Mouse (Mus musculus) small intestine, adult 2 months (tissue): ENCODE results near the gene Tmsb4x. TPM values are rescaled to one million over a fixed set of nuclear protein-coding genes. Genes with fewer than 3 reads are reported as not detected.

Source experiments
- H3K27ac ChIP-seq: fragments of 200-500 bp; 2 replicates; pipeline ENCODE4 v1.5.1; 2012; ENCODE audit warnings: low read depth, low read length, control low read depth, inconsistent platforms; ENCODE audit not compliant: insufficient read depth
- H3K27me3 ChIP-seq: fragments of 200-500 bp; 2 replicates; pipeline ENCODE4 v1.6.1; 2012; ENCODE audit warnings: mild to moderate bottlenecking, moderate library complexity, low read length, inconsistent platforms; ENCODE audit not compliant: control insufficient read depth, insufficient read depth
- H3K36me3 ChIP-seq: fragments of 200-500 bp; 2 replicates; pipeline ENCODE4 v1.6.1; 2012; ENCODE audit warnings: mild to moderate bottlenecking, low read length, control low read depth, inconsistent platforms; ENCODE audit not compliant: control insufficient read depth, insufficient read depth
- H3K4me1 ChIP-seq: fragments of 200-500 bp; 2 replicates; pipeline ENCODE4 v1.6.1; 2012; ENCODE audit warnings: low read length, inconsistent platforms, mixed read lengths; ENCODE audit not compliant: control insufficient read depth, insufficient read depth, insufficient read length
- H3K4me3 ChIP-seq: fragments of 200-500 bp; 2 replicates; pipeline ENCODE4 v1.5.1; 2012; ENCODE audit warnings: low read depth, mild to moderate bottlenecking, control low read depth, inconsistent platforms, low read length, moderate library complexity
- CTCF ChIP-seq: fragments of 200-500 bp; IDR thresholded peaks from 2 replicates; pipeline ENCODE4 v1.5.1; 2012; ENCODE audit warnings: low read depth, mild to moderate bottlenecking, control low read depth, inconsistent platforms, low read length, moderate library complexity, mixed read lengths; ENCODE audit not compliant: insufficient replicate concordance, insufficient read length; ENCODE audit errors: extremely low read depth
- POLR2A ChIP-seq: fragments of 200-500 bp; IDR thresholded peaks from 2 replicates; pipeline ENCODE4 v1.6.1; 2012; ENCODE audit warnings: low read depth, mild to moderate bottlenecking, control low read depth, inconsistent platforms, low read length, moderate library complexity
- WGBS: fragments of 180-500 bp; shearing (Covaris S2); methylation state at CpG from one replicate; pipeline ENCODE4 v1.1.7; 2018; 5-methylcytosine and 5-hydroxymethylcytosine counted together
- polyA plus RNA-seq: library from polyadenylated mRNA; depleted of rRNA; stranded (reverse); fragments of >200 nt; gene quantifications from 2 replicates; pipeline ENCODE4 v1.2.3, GENCODE M21; 2012

Gene Tmsb4x
- polyA plus RNA-seq, 1 experiment, result 57.7 TPM

- no peak for TF ChIP-seq CTCF
- TF ChIP-seq POLR2A, result no peak
- no peaks in the 10 kb centered on the region for H3K36me3 ChIP-seq
- H3K27ac ChIP-seq, result no peak overlapping the region
- H3K27me3 ChIP-seq, result no peaks in the 10 kb centered on the region
- no peaks in the 10 kb centered on the region for H3K4me1 ChIP-seq
- 76% methylated on average over 5 of the region's 5 CpGs for WGBS
- H3K4me3 ChIP-seq, result no peak overlapping the region
Measured at GRCm38 (mm10) chrX:167182411-167182810, 26.7 kb downstream of the Tmsb4x start.

DNA sequence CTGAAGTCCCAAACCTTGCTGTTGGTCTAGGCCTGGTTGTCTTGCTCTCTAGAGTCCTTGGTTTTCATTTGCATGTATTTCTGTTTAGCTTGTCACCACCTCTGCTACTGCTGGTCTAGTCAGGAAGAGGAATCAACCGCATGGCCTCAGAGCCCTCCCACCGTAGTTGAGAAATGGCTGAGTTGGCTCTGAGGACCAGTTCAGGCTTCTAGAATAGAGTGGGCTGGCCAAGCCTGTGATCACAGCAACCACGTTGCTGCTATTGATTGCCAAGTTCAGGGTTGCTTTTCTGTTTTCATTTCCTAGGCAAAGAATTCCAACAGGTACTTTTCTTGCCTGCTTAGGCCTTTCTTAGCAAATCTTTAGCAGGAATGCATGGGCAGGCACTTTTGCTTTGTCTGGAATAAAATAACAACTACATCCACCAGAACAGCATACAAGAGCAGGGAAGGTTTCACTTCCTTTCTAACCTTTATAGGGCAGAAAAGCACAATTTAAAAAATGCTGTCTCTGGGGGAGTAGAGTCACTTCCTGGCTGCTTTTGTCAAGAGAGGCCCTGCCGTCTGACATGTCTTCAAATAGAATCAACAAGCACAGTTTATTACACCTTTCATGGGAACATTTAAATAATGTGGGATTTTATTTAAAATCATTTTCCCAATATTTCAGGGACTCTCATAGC lies 29.0 kb downstream of the Tmsb4x start:
- H3K27ac ChIP-seq, result peak overlapping the region; percentile 51
- no peaks in the 10 kb centered on the region for H3K4me1 ChIP-seq
- WGBS, result 68% methylated on average over 4 of the region's 4 CpGs
- H3K4me3 ChIP-seq, result no peak overlapping the region
- no peaks in the 10 kb centered on the region for H3K27me3 ChIP-seq
- H3K36me3 ChIP-seq, result no peaks in the 10 kb centered on the region
- no peak for TF ChIP-seq CTCF
- no peak for TF ChIP-seq POLR2A

DNA sequence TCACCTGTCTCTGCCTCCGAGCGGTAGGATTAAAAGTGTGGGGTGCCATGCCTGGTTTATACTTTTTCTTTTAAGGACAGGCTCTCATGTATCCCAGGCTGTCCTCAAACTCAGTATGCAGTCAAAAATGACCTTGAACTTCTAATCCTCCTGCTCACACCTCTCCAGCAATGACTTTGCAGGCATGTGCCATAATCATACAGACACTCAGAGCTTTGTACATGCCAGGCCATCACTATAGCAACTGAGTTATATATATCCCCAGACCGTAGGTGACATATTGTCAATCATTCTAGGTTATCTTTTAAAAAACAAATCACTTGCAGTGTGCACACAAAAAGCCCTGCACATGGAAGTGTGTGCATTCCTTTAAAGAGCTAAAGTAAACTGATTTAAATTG lies 29.6 kb downstream of the Tmsb4x start:
- Histone ChIP-seq H3K4me3 (no peak overlapping the region), H3K27ac (peak overlapping the region; percentile 9; the same call in 1 of the 2 replicates), H3K27me3 (no peaks in the 10 kb centered on the region), H3K4me1 (no peaks in the 10 kb centered on the region), H3K36me3 (no peaks in the 10 kb centered on the region)
- TF ChIP-seq CTCF, result no peak
- no peak for TF ChIP-seq POLR2A
- 87% methylated on average over 3 of the region's 3 CpGs for WGBS

DNA sequence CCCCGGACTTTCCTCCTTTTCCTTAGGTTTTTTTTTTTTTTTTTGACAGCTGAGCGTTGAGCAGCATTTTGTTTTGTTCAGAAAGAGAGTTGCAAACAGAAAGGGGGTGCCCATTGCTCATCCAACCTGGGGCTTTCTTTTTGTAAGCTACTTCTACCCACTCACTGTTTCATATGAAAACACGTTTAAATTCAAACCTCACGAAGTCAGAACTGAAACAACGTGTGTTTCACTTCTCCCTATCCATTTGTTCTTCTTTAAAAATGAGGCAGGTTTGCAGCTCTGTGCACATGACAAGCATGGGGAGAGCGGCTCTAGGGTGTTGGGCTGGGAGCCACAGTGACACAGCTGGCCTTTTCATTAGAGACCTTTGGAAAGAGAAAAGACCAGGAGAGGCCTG lies 33.8 kb downstream of the Tmsb4x start:
- no peak overlapping the region for H3K4me3 ChIP-seq
- no peaks in the 10 kb centered on the region for H3K27me3 ChIP-seq
- no peaks in the 10 kb centered on the region for H3K36me3 ChIP-seq
- 79% methylated on average over 6 of the region's 6 CpGs for WGBS
- no peak for TF ChIP-seq CTCF
- no peaks in the 10 kb centered on the region for H3K4me1 ChIP-seq
- H3K27ac ChIP-seq, result no peak overlapping the region

GRCm38 (mm10) chrX:167174311-167174710 lies 34.8 kb downstream of the Tmsb4x start:
- H3K4me1 ChIP-seq, result no peaks in the 10 kb centered on the region
- WGBS, result 85% methylated on average over 3 of the region's 3 CpGs

DNA sequence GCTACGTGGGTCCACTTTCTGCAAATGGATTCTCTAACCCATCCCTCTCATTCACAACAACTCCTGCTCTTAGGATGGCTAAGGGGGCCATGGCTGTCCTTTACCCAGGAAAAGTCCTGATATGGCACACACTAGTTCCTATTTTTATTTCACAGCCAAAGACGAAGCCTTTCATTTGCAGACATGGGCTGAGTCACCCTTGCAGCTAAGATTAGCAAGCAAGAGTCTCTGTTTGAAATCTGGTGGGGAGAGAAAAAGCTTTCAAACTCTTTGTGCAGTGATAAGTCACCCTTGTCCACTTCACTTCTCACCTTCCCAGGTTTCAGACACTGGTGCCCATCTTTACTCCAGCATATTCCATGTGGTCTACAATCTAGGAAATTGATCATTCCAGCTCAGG lies 36.9 kb downstream of the Tmsb4x start:
- Histone ChIP-seq H3K36me3 (no peaks in the 10 kb centered on the region), H3K4me1 (peaks cover 1% of the 10 kb centered on the region; the same call in 1 of the 2 replicates), H3K27ac (no peak overlapping the region), H3K27me3 (no peaks in the 10 kb centered on the region), H3K4me3 (no peak overlapping the region)
- WGBS, result 79% methylated on average over 2 of the region's 2 CpGs
- TF ChIP-seq POLR2A (no peak), CTCF (no peak)

More at GRCm38 (mm10) chrX:167174311-167174710, 34.8 kb downstream of the Tmsb4x start:
- no peaks in the 10 kb centered on the region for H3K36me3 ChIP-seq
- TF ChIP-seq CTCF (no peak), POLR2A (no peak)
- no peaks in the 10 kb centered on the region for H3K27me3 ChIP-seq
- no peak overlapping the region for H3K4me3 ChIP-seq
- no peak overlapping the region for H3K27ac ChIP-seq

DNA sequence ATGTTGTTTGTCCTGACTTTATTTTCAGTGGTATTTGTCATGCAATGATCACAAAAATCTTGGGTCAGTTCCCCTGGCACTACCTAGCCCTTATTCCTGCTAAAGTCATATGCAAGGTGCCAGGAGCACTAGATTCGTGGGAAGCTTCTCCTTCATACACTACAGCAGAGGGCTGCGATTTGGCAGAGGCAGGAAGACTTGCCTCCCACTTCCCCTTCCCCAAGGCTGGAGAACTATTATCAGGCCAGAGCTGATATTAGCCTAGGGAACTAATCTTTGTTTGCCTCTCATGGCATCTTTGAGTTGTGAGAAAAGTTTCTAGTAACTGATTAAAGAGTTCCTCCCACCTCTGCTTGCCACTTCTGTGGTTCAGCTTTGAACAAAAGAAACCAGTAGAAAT lies 37.8 kb downstream of the Tmsb4x start:
- Histone ChIP-seq H3K27ac (no peak overlapping the region), H3K4me3 (no peak overlapping the region), H3K27me3 (no peaks in the 10 kb centered on the region), H3K36me3 (no peaks in the 10 kb centered on the region), H3K4me1 (peaks cover 6% of the 10 kb centered on the region; the same call in 1 of the 2 replicates)
- TF ChIP-seq POLR2A, result no peak
- TF ChIP-seq CTCF, result no peak
- 59% methylated on average over 2 of the region's 2 CpGs for WGBS
